Mouse (Mus musculus) embryonic fibroblast, embryonic 13.5 days (primary cell): Measurements from ENCODE around the gene Gcn1l1.

Source experiments
- CTCF ChIP-seq: IDR thresholded peaks from 2 replicates; pipeline ENCODE4 v1.5.1; 2011; ENCODE audit warnings: mild to moderate bottlenecking, control low read depth, low read length, moderate library complexity, borderline replicate concordance; ENCODE audit not compliant: insufficient read depth
- POLR2A ChIP-seq: IDR thresholded peaks from 2 replicates; pipeline ENCODE4 v1.6.1; 2011; ENCODE audit warnings: low read depth, mild to moderate bottlenecking, control low read depth, low read length, moderate library complexity

DNA sequence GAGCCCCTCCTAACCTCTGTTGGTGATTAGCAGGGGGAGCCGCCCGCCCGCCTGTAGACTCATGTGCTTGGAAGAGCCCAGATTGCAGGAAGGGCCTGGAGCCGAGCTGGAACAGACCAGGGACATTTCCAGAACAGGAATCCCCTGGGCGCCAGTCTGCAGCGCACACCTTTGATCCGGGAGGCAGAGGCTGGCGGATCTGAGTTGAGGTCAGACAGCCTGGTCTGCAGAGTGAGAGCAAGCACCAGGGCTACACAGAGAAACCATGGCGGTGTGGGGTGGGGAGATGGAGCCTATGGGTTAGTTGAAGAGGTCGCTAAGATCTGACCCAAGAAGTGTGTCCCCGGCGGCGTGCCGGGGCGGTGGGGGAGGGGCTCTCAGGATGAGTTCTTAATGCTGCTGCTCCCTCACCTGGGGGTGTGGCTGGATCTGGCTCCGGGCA, 30.7 kb upstream of the Gcn1l1 start:
- TF ChIP-seq POLR2A (no peak), CTCF (no peak)
